Mouse (Mus musculus) retina, postnatal 7 days (tissue): Measurements from ENCODE around the gene Cd3e.
"Not testable (repeated sequence)": the region's sequence is repeated elsewhere in the genome, so short reads cannot be mapped to it uniquely, and the experiment has no call there.

Experiments
- DNase-seq: peaks from one replicate; pipeline ENCODE4 v3.0.0-alpha.2; 2012; ENCODE audit warnings: low read depth, low spot score

Gene Cd3e

GRCm38 (mm10) chr9:45009180-45010078 is at the start of gene Cd3e:
Cd3e (minus strand) TSS chr9:45009627.
- DNase-seq: no peak

GRCm38 (mm10) chr9:45058304-45058940 is 49.0 kb upstream of the Cd3e start:
- no peak for DNase-seq

GRCm38 (mm10) chr9:45055082-45055713 is 45.8 kb upstream of the Cd3e start, which contains the start of gene Mpzl3:
Mpzl3 (plus strand) TSS chr9:45055186.
- DNase-seq: peak; percentile 90

GRCm38 (mm10) chr9:45050301-45050700 is 40.9 kb upstream of the Cd3e start:
- DNase-seq: no peak

- DNase-seq: no peak
These were observed 40.3 kb upstream of the Cd3e start for GRCm38 (mm10) chr9:45049731-45050130.

- no peak for DNase-seq
These were observed 39.1 kb upstream of the Cd3e start for GRCm38 (mm10) chr9:45048511-45048910.

GRCm38 (mm10) chr9:45046973-45047372 is 37.5 kb upstream of the Cd3e start:
- DNase-seq: no peak

GRCm38 (mm10) chr9:45042947-45043346 is 33.5 kb upstream of the Cd3e start:
- DNase-seq: no peak

GRCm38 (mm10) chr9:45042056-45042720 is 32.8 kb upstream of the Cd3e start:
- DNase-seq: no peak

GRCm38 (mm10) chr9:45041131-45041838 is 31.9 kb upstream of the Cd3e start:
- no peak for DNase-seq

GRCm38 (mm10) chr9:45040066-45040845 is 30.8 kb upstream of the Cd3e start:
- DNase-seq: no peak

- no peak for DNase-seq
These were observed 30.1 kb upstream of the Cd3e start, which contains the start of gene Mpzl2 for GRCm38 (mm10) chr9:45039499-45039898. Mpzl2 (plus strand) TSS chr9:45039799.

- not testable (repeated sequence) for DNase-seq
These were observed 28.4 kb upstream of the Cd3e start for GRCm38 (mm10) chr9:45037803-45038202.

- DNase-seq: no peak
These were observed 25.1 kb upstream of the Cd3e start for GRCm38 (mm10) chr9:45034526-45034925.

- no peak for DNase-seq
These were observed 22.8 kb upstream of the Cd3e start for GRCm38 (mm10) chr9:45032261-45032660.

- DNase-seq: no peak
These were observed 20.9 kb upstream of the Cd3e start for GRCm38 (mm10) chr9:45030341-45030740.

GRCm38 (mm10) chr9:45027376-45027775 is 17.9 kb upstream of the Cd3e start:
- DNase-seq: no peak

- DNase-seq: no peak
These were observed 14.8 kb upstream of the Cd3e start for GRCm38 (mm10) chr9:45024187-45024586.

GRCm38 (mm10) chr9:45023638-45024037 is 14.2 kb upstream of the Cd3e start:
- DNase-seq: no peak

- peak; percentile 64 for DNase-seq
These were observed 13.4 kb upstream of the Cd3e start for GRCm38 (mm10) chr9:45022800-45023199.
